Mouse (Mus musculus): ENCODE results near the gene Eef1akmt3.

- TF ChIP-seq POLR2A (IDR thresholded peaks at IDR 0.05; ENCODE audit: borderline replicate concordance, low read depth, low read length) = no peak
- TF ChIP-seq CTCF (IDR thresholded peaks at IDR 0.05; ENCODE audit: low read depth, low read length) = no peak
Observed at GRCm38 (mm10) chr10:127075651-127076050, 34.3 kb upstream of the Eef1akmt3 start.
